Mouse (Mus musculus) ovary, postnatal 14 days (tissue): ENCODE data around the gene Hadhb.

Source experiments
- DNase-seq: peaks from one replicate; pipeline ENCODE4 v3.0.0; 2022; ENCODE audit warnings: low spot score

Hadhb gene

GRCm38 (mm10) chr5:30128680-30129079 is 26.4 kb upstream of the Hadhb start:
- no peak for DNase-seq

GRCm38 (mm10) chr5:30131246-30131645 is 23.8 kb upstream of the Hadhb start:
- no peak for DNase-seq

- DNase-seq = no peak
Observed at GRCm38 (mm10) chr5:30132173-30132572, 22.9 kb upstream of the Hadhb start.

GRCm38 (mm10) chr5:30135711-30136231 is 19.3 kb upstream of the Hadhb start:
- DNase-seq = no peak

- DNase-seq = no peak
Observed at GRCm38 (mm10) chr5:30137271-30137670, 17.8 kb upstream of the Hadhb start.

- no peak for DNase-seq
Observed at GRCm38 (mm10) chr5:30138193-30138592, 16.9 kb upstream of the Hadhb start.

GRCm38 (mm10) chr5:30146526-30146925 is 8.5 kb upstream of the Hadhb start:
- DNase-seq = no peak

GRCm38 (mm10) chr5:30148133-30148920 is 6.7 kb upstream of the Hadhb start:
- DNase-seq = no peak

- no peak for DNase-seq
Observed at GRCm38 (mm10) chr5:30152007-30152406, 3.0 kb upstream of the Hadhb start.

GRCm38 (mm10) chr5:30152413-30152812 is 2.6 kb upstream of the Hadhb start:
- DNase-seq = no peak

- DNase-seq = no peak
Observed at GRCm38 (mm10) chr5:30153222-30153621, 1.8 kb upstream of the Hadhb start.

- no peak for DNase-seq
Observed at GRCm38 (mm10) chr5:30154013-30154412, 1.0 kb upstream of the Hadhb start.

- DNase-seq = no peak
Observed at GRCm38 (mm10) chr5:30155395-30155792, 346 bp downstream of the Hadhb start.

GRCm38 (mm10) chr5:30155821-30156629 is 977 bp downstream of the Hadhb start:
- no peak for DNase-seq

GRCm38 (mm10) chr5:30159601-30160000 is 4.6 kb downstream of the Hadhb start:
- no peak for DNase-seq

- no peak for DNase-seq
Observed at GRCm38 (mm10) chr5:30161836-30162235, 6.8 kb downstream of the Hadhb start.

GRCm38 (mm10) chr5:30162339-30162738 is 7.3 kb downstream of the Hadhb start:
- no peak for DNase-seq

- DNase-seq = no peak
Observed at GRCm38 (mm10) chr5:30165234-30165946, 10.3 kb downstream of the Hadhb start.

GRCm38 (mm10) chr5:30170303-30170940 is 15.4 kb downstream of the Hadhb start:
- DNase-seq = no peak

- no peak for DNase-seq
Observed at GRCm38 (mm10) chr5:30172115-30172514, 17.1 kb downstream of the Hadhb start.

GRCm38 (mm10) chr5:30172931-30173692 is 18.1 kb downstream of the Hadhb start:
- DNase-seq = no peak
